Mouse (Mus musculus): Measurements from ENCODE around the gene Pgap2.
"Not testable (repeated sequence)": the region's sequence is repeated elsewhere in the genome, so short reads cannot be mapped to it uniquely, and the experiment has no call there.

Pgap2 gene

GRCm38 (mm10) chr7:102266021-102266400 is 56.0 kb downstream of the Pgap2 start:
- in situ Hi-C loops (cut with MboI, MseI) = not testable (repeated sequence)

GRCm38 (mm10) chr7:102266401-102267042 is 56.5 kb downstream of the Pgap2 start:
- in situ Hi-C loops (cut with MboI, MseI) = no loop called here

GRCm38 (mm10) chr7:102267113-102267579 is 57.1 kb downstream of the Pgap2 start:
- in situ Hi-C loops (cut with MboI, MseI) = no loop called here

DNA sequence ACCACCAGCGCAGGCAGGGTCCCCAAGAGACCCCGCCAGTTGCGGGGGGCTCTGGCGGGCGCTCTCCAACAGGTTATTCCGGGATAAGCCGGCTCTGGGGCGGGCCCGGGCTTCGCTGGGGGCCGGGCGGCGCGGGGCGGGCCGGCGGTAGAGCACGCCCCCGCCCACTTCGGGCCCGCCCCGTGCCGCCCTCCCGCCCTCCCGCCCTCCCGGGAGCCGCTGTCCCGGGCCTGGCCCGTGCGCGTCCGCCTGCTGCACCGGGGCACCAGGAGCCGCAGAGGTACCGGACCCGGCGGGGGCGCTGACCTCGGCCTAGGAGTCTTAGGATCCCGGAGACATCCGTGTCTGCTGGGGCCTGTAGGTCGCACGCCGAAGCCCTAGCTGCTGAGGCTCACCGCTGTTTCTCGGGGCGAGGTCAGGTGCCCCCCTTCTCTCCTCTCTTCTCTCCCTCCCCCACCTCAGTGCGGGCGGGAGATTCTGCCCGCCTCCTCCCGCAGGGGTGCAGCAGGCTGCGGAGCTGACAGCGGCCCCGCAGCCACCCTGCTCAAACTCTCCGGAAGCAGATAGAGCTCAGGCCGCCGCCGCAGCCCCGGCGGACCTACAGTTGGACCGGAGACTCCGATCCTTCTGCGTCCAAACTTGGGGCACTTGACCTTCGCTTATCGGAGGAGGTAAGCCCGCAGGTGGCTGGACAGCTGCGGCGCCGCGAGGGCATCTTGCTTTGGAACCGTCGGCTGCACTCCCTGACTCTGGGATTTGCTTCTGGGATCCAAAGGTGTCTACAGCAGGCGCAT is 57.8 kb downstream of the Pgap2 start, which contains the start of gene Stim1:
Stim1 (plus strand) TSS at position 206 of the 794 bp plus-strand sequence.
- in situ Hi-C loops (cut with MboI, MseI) = no loop called here

DNA sequence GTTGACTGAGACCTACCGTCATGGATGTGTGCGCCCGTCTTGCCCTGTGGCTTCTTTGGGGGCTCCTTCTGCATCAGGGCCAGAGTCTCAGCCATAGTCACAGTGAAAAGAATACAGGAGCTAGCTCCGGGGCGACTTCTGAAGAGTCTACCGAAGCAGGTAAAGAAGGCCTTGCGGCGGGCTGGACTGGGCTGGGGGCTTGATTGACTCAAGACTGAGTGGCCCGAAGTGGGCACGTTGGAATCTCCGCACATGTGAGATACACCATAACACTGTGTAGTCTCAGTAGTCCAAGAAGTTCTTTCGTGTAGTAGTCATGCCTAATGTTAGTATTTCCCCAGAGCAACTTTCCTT is 58.4 kb downstream of the Pgap2 start:
- in situ Hi-C loops (cut with MboI, MseI) = no loop called here

DNA sequence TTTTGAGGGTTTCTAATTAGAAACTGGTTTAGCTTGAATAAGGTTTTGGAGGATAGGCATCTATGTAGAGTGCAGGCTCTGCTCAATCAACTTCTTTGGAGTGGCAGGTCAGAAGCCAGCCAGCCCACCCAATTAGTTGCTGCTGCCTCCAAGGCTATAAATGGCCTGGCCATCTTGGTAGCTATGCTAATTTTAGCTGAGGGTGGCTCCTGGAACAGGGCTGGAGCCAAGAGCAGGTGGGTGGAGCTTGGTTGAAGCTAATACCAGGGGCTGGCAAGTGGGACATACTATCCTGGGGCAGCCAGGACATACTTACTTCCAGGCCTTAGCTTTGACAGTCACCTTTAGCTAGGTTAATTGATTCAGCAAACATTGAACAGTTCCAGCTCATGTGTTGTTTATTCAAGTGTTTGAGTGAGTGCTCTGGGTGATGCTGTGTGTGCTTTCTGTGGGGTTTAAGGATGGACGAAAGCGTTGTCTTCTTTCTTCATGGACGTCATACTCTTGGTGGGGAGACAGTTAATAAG is 62.5 kb downstream of the Pgap2 start:
- in situ Hi-C loops (cut with MboI, MseI) = no loop called here

GRCm38 (mm10) chr7:102281403-102281802 is 71.4 kb downstream of the Pgap2 start:
- in situ Hi-C loops (cut with MboI, MseI) = no loop called here

DNA sequence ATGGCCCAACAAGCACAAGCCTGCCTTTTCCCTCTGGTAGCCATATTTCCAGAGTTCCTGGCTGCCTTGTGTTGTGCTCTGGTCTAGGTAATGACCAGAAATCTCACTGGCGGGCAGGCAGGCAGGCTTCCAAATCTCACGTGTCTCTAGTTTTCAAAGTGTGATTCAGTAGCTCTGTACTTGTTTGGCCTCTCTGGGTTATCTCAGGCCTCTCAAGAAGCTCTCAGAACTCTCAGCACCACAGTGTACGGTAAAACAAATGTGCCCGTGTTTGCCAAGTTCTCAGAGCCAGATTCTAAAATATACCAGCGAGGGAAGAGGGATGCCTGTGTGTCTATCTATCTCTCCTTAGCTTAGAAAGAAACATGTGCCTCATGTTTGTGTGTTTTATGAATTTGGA is 72.3 kb downstream of the Pgap2 start:
- in situ Hi-C loops (cut with MboI, MseI) = no loop called here
